Mouse (Mus musculus) megakaryocyte, embryonic 14.5 days (primary cell): ENCODE measurements around the gene Proca1. TPM values are rescaled to one million over a fixed set of nuclear protein-coding genes. Genes with fewer than 3 reads are reported as not detected.

Experiments
- H3K27me3 ChIP-seq: replicated peaks from 2 replicates; pipeline ENCODE3; 2012; ENCODE audit warnings: inconsistent platforms
- H3K36me3 ChIP-seq: replicated peaks from 2 replicates; pipeline ENCODE3; 2012; ENCODE audit warnings: low read length, inconsistent platforms, mixed read lengths
- H3K4me1 ChIP-seq: 2 replicates; pipeline ENCODE4 v1.6.1; 2012; ENCODE audit warnings: inconsistent platforms
- H3K4me3 ChIP-seq: replicated peaks from 2 replicates; pipeline ENCODE3; 2012; ENCODE audit warnings: moderate library complexity, mild to moderate bottlenecking, inconsistent platforms
- H3K9me3 ChIP-seq: 2 replicates; pipeline ENCODE4 v1.6.1; 2012; ENCODE audit warnings: inconsistent platforms
- FLI1 ChIP-seq: IDR thresholded peaks from 2 replicates; pipeline ENCODE4 v1.6.1; 2012; ENCODE audit warnings: low read length, inconsistent platforms, mixed read lengths
- GATA1 ChIP-seq: IDR thresholded peaks from 3 replicates; pipeline ENCODE4 v1.6.1; 2012; ENCODE audit warnings: mixed read lengths, low read length, inconsistent platforms, borderline replicate concordance
- polyA plus RNA-seq: library from polyadenylated mRNA; stranded (reverse); fragments of >175 nt; gene quantifications from 2 replicates; pipeline ENCODE4 v1.2.3, GENCODE M21; 2012; ENCODE audit warnings: low replicate concordance; ENCODE audit not compliant: insufficient read depth

The Proca1 gene
- polyA plus RNA-seq, 1 experiment: 0.22 TPM

GRCm38 (mm10) chr11:78194411-78195100, 1.4 kb downstream of the Proca1 start:
- Histone ChIP-seq H3K4me3 (peak overlapping the region; percentile 91), H3K36me3 (no peaks in the 10 kb centered on the region), H3K4me1 (peaks cover 37% of the 10 kb centered on the region), H3K27me3 (peaks cover 37% of the 10 kb centered on the region), H3K9me3 (peaks cover 9% of the 10 kb centered on the region)
- no peak for TF ChIP-seq GATA1
- TF ChIP-seq FLI1: no peak

- Histone ChIP-seq H3K36me3 (no peaks in the 10 kb centered on the region), H3K4me1 (peaks cover 33% of the 10 kb centered on the region), H3K4me3 (peak overlapping the region; percentile 91), H3K9me3 (peaks cover 9% of the 10 kb centered on the region), H3K27me3 (peaks cover 30% of the 10 kb centered on the region)
- TF ChIP-seq FLI1 (no peak), GATA1 (no peak)
These were observed 2.1 kb downstream of the Proca1 start for GRCm38 (mm10) chr11:78195101-78195863.

- Histone ChIP-seq H3K36me3 (peaks cover 50% of the 10 kb centered on the region), H3K4me1 (peaks cover 14% of the 10 kb centered on the region), H3K4me3 (no peak overlapping the region), H3K9me3 (no peaks in the 10 kb centered on the region), H3K27me3 (no peaks in the 10 kb centered on the region)
- TF ChIP-seq GATA1: no peak
- TF ChIP-seq FLI1: no peak
These were observed 9.2 kb downstream of the Proca1 start for GRCm38 (mm10) chr11:78202372-78202771.

DNA sequence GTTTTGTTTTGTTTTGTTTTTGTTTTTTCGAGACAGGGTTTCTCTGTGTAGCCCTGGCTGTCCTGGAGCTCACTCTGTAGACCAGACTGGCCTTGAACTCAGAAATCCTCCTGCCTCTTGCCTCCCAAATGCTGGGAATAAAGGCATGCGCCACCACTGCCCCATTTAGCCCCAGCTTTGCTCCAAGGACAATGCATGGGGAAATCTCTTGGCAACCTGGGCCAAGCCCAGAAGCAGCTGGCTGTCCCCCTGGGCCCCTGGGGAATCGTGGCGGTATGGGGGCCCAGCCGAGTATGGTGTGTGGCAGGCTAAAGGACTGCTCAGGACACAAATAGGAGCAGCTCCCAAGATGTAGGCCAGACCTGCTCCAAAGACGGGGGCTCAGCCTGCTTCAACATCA, 11.1 kb downstream of the Proca1 start:
- H3K4me1 ChIP-seq: peaks cover 9% of the 10 kb centered on the region; the same call in 1 of the 2 replicates
- H3K27me3 ChIP-seq: no peaks in the 10 kb centered on the region
- no peak for TF ChIP-seq FLI1
- TF ChIP-seq GATA1: no peak
- H3K9me3 ChIP-seq: no peaks in the 10 kb centered on the region
- peaks cover 69% of the 10 kb centered on the region for H3K36me3 ChIP-seq
- H3K4me3 ChIP-seq: no peak overlapping the region

GRCm38 (mm10) chr11:78205361-78206206, 12.4 kb downstream of the Proca1 start:
- Histone ChIP-seq H3K27me3 (no peaks in the 10 kb centered on the region), H3K4me1 (peaks cover 9% of the 10 kb centered on the region; the same call in 1 of the 2 replicates), H3K36me3 (peaks cover 82% of the 10 kb centered on the region), H3K4me3 (no peak overlapping the region), H3K9me3 (no peaks in the 10 kb centered on the region)
- TF ChIP-seq GATA1: no peak
- no peak for TF ChIP-seq FLI1

- H3K27me3 ChIP-seq: no peaks in the 10 kb centered on the region
- no peak for TF ChIP-seq FLI1
- TF ChIP-seq GATA1: no peak
- H3K4me1 ChIP-seq: peaks cover 14% of the 10 kb centered on the region; the same call in 1 of the 2 replicates
- H3K36me3 ChIP-seq: peaks cover 98% of the 10 kb centered on the region
- no peaks in the 10 kb centered on the region for H3K9me3 ChIP-seq
- H3K4me3 ChIP-seq: no peak overlapping the region
These were observed 14.0 kb downstream of the Proca1 start for GRCm38 (mm10) chr11:78207190-78207589.

DNA sequence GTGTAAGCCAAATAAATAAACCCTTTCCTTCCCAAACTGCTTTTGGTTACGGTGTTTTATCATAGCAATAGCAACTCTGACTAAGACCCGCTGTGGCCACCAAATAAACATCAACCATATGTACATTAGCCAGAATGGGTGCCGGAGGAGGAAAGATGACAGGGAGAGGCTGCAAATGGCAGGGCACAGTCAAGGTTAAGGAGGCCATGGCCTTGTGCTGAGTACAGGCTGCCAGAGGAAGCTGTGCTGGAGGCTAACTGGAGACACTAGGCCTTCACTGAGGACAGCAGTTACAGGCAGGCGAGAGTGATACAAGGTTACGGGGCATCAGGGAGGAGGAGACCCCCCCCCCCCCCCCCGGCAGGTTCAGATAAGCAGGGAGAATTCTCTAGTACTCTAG, 16.7 kb downstream of the Proca1 start:
- Histone ChIP-seq H3K27me3 (no peaks in the 10 kb centered on the region), H3K9me3 (no peaks in the 10 kb centered on the region), H3K4me3 (no peak overlapping the region), H3K4me1 (peaks cover 21% of the 10 kb centered on the region), H3K36me3 (peaks cover 100% of the 10 kb centered on the region)
- no peak for TF ChIP-seq GATA1
- no peak for TF ChIP-seq FLI1

GRCm38 (mm10) chr11:78210615-78211014, 17.4 kb downstream of the Proca1 start:
- H3K4me1 ChIP-seq: peaks cover 20% of the 10 kb centered on the region
- H3K36me3 ChIP-seq: peaks cover 100% of the 10 kb centered on the region

GRCm38 (mm10) chr11:78211513-78211912, 18.3 kb downstream of the Proca1 start:
- no peak overlapping the region for H3K4me3 ChIP-seq
- no peaks in the 10 kb centered on the region for H3K9me3 ChIP-seq
- peaks cover 24% of the 10 kb centered on the region for H3K4me1 ChIP-seq
- H3K36me3 ChIP-seq: peaks cover 100% of the 10 kb centered on the region
- H3K27me3 ChIP-seq: no peaks in the 10 kb centered on the region
- TF ChIP-seq GATA1 (no peak), FLI1 (no peak)

More at GRCm38 (mm10) chr11:78210615-78211014, 17.4 kb downstream of the Proca1 start:
- Histone ChIP-seq H3K4me3 (no peak overlapping the region), H3K9me3 (no peaks in the 10 kb centered on the region), H3K27me3 (no peaks in the 10 kb centered on the region)
- TF ChIP-seq FLI1 (no peak), GATA1 (no peak)
